Mouse (Mus musculus): ENCODE results near the gene Rcc1l. TPM values are rescaled to one million over a fixed set of nuclear protein-coding genes. Genes with fewer than 3 reads are reported as not detected.

Rcc1l gene
- polyA plus RNA-seq, 1 experiment from 2014 or later: 3.1 TPM

Other genes with a start within 250 kb of the Rcc1l start
- 14.3 to 22.1 TPM (median 22.1 TPM) in 3 replicates for gene Castor2, start 77.1 kb downstream of the Rcc1l start, polyA plus RNA-seq (2018)
- gene Gtf2ird2, start 7.2 kb upstream of the Rcc1l start, polyA plus RNA-seq (2018): 3.5 to 3.9 TPM (median 3.6 TPM) in 3 replicates
- gene Ncf1, start 52.9 kb upstream of the Rcc1l start, polyA plus RNA-seq (2018): 181 to 249 TPM (median 202 TPM) in 3 replicates
- 75.2 to 106 TPM (median 87.7 TPM) in 3 replicates for gene Gtf2i, start 138.0 kb upstream of the Rcc1l start, polyA plus RNA-seq (2018)